Mouse (Mus musculus) cerebellum, adult 11 months (tissue): ENCODE measurements around the gene Cyp2d22.
"Not testable (repeated sequence)": the region's sequence is repeated elsewhere in the genome, so short reads cannot be mapped to it uniquely, and the experiment has no call there.

Source experiments
- DNase-seq: peaks from one replicate; pipeline ENCODE4 v3.0.0; 2022

The Cyp2d22 gene

GRCm38 (mm10) chr15:82376393-82377138, 3.5 kb downstream of the Cyp2d22 start:
- DNase-seq: no peak

- DNase-seq: no peak
Measured at GRCm38 (mm10) chr15:82375855-82376254, 4.2 kb downstream of the Cyp2d22 start.

- DNase-seq: no peak
Measured at GRCm38 (mm10) chr15:82374437-82374836, 5.6 kb downstream of the Cyp2d22 start.

- no peak for DNase-seq
Measured at GRCm38 (mm10) chr15:82372991-82373390, 7.1 kb downstream of the Cyp2d22 start.

GRCm38 (mm10) chr15:82372446-82372845, 7.6 kb downstream of the Cyp2d22 start:
- no peak for DNase-seq

- DNase-seq: no peak
Measured at GRCm38 (mm10) chr15:82368851-82369250, 11.2 kb downstream of the Cyp2d22 start.

GRCm38 (mm10) chr15:82368146-82368545, 11.9 kb downstream of the Cyp2d22 start:
- DNase-seq: no peak

GRCm38 (mm10) chr15:82364561-82364960, 15.5 kb downstream of the Cyp2d22 start:
- not testable (repeated sequence) for DNase-seq

GRCm38 (mm10) chr15:82363801-82364200, 16.3 kb downstream of the Cyp2d22 start:
- not testable (repeated sequence) for DNase-seq

- peak; percentile 0 for DNase-seq
Measured at GRCm38 (mm10) chr15:82362234-82362633, 17.8 kb downstream of the Cyp2d22 start.

GRCm38 (mm10) chr15:82361459-82362018, 18.5 kb downstream of the Cyp2d22 start:
- DNase-seq: peak; percentile 1

GRCm38 (mm10) chr15:82358431-82359260, 21.4 kb downstream of the Cyp2d22 start:
- DNase-seq: no peak

GRCm38 (mm10) chr15:82354126-82354945, 25.7 kb downstream of the Cyp2d22 start, which contains the start of gene Ndufa6:
TSS of gene Ndufa6 (minus strand) at chr15:82354322.
- DNase-seq: peak; percentile 97

- DNase-seq: no peak
Measured at GRCm38 (mm10) chr15:82353745-82354113, 26.3 kb downstream of the Cyp2d22 start.

- no peak for DNase-seq
Measured at GRCm38 (mm10) chr15:82353078-82353744, 26.8 kb downstream of the Cyp2d22 start.

- no peak for DNase-seq
Measured at GRCm38 (mm10) chr15:82351480-82351879, 28.6 kb downstream of the Cyp2d22 start.

GRCm38 (mm10) chr15:82350349-82350748, 29.7 kb downstream of the Cyp2d22 start:
- no peak for DNase-seq

- no peak for DNase-seq
Measured at GRCm38 (mm10) chr15:82348999-82349341, 31.1 kb downstream of the Cyp2d22 start.

GRCm38 (mm10) chr15:82348258-82348998, 31.6 kb downstream of the Cyp2d22 start:
- DNase-seq: no peak

- no peak for DNase-seq
Measured at GRCm38 (mm10) chr15:82347852-82348251, 32.2 kb downstream of the Cyp2d22 start.

GRCm38 (mm10) chr15:82347303-82347676, 32.8 kb downstream of the Cyp2d22 start:
- DNase-seq: no peak
